Mouse (Mus musculus) thymus, adult 2 months (tissue): Measurements from ENCODE around the gene Arhgef39.

ENCODE experiments used
- CTCF ChIP-seq: fragments of 200-500 bp; IDR thresholded peaks from 2 replicates; pipeline ENCODE4 v1.5.1; 2012; ENCODE audit warnings: mild to moderate bottlenecking, control low read depth, low read length, moderate library complexity, borderline replicate concordance; ENCODE audit not compliant: control insufficient read depth, poor library complexity, insufficient read depth; ENCODE audit errors: extremely low read depth
- POLR2A ChIP-seq: fragments of 200-500 bp; IDR thresholded peaks from 2 replicates; pipeline ENCODE4 v1.6.1; 2012; ENCODE audit warnings: mild to moderate bottlenecking, low read length, control low read depth, moderate library complexity; ENCODE audit not compliant: control insufficient read depth, poor library complexity, insufficient read depth; ENCODE audit errors: extremely low read depth

- 0 out of 2 replicates have a peak, but pooled peaks have one; percentile 15 for TF ChIP-seq CTCF
- TF ChIP-seq POLR2A: 0 out of 2 replicates have a peak, but pooled peaks have one; percentile 8
Measured at GRCm38 (mm10) chr4:43478534-43478858, 21.0 kb downstream of the Arhgef39 start.
